Mouse (Mus musculus): ENCODE data around the gene Dtx2. TPM values are rescaled to one million over a fixed set of nuclear protein-coding genes. Genes with fewer than 3 reads are reported as not detected.

Gene Dtx2
- 17.0 and 21.8 TPM in 2 replicates for total RNA-seq (2023)

GRCm38 (mm10) chr5:135994725-135995687 lies at the start of gene Dtx2:
TSS of gene Dtx2 (plus strand) at chr5:135994800.

GRCm38 (mm10) chr5:135974365-135974764 lies 20.2 kb upstream of the Dtx2 start, which contains the start of gene Ssc4d:
TSS of gene Ssc4d (minus strand) at chr5:135974531.

GRCm38 (mm10) chr5:135979904-135980303 lies 14.7 kb upstream of the Dtx2 start, which contains the start of gene Zp3:
TSS of gene Zp3 (plus strand) at chr5:135980099.

GRCm38 (mm10) chr5:136038258-136039214 lies 43.9 kb downstream of the Dtx2 start, which contains the start of gene Upk3b:
TSS of gene Upk3b (plus strand) at chr5:136038496.

GRCm38 (mm10) chr5:136054301-136055077 lies 59.9 kb downstream of the Dtx2 start, which contains the start of gene Upk3bl:
TSS of gene Upk3bl (plus strand) at chr5:136054492.

Other genes starting within 250 kb of the Dtx2 start
- 0.60 TPM in 1 of 2 replicates, not detected in the other for gene Styxl1, start 216.4 kb upstream of the Dtx2 start, total RNA-seq (2023)
- gene Mdh2, start 216.3 kb upstream of the Dtx2 start, total RNA-seq (2023): 205 and 300 TPM in 2 replicates
- 0.86 TPM in 1 of 2 replicates, not detected in the other for gene Srrm3, start 187.9 kb upstream of the Dtx2 start, total RNA-seq (2023)
- not detected in 2 replicates for gene Hspb1, start 106.9 kb upstream of the Dtx2 start, total RNA-seq (2023)
- gene Ywhag, start 60.2 kb upstream of the Dtx2 start, total RNA-seq (2023): 96.6 and 115 TPM in 2 replicates
- 3.9 and 6.1 TPM in 2 replicates for gene Ssc4d, start 20.3 kb upstream of the Dtx2 start, total RNA-seq (2023)
- gene Zp3, start 14.7 kb upstream of the Dtx2 start, total RNA-seq (2023): not detected in 2 replicates
- not detected in 2 replicates for gene Upk3b, start 43.7 kb downstream of the Dtx2 start, total RNA-seq (2023)
- not detected in 2 replicates for gene Upk3bl, start 59.7 kb downstream of the Dtx2 start, total RNA-seq (2023)
- 24.2 and 32.9 TPM in 2 replicates for gene Rasa4, start 89.1 kb downstream of the Dtx2 start, total RNA-seq (2023)
- gene Polr2j, start 121.8 kb downstream of the Dtx2 start, total RNA-seq (2023): 29.7 and 62.1 TPM in 2 replicates
- 30.1 and 40.0 TPM in 2 replicates for gene Lrwd1, start 141.3 kb downstream of the Dtx2 start, total RNA-seq (2023)
- 15.3 and 19.9 TPM in 2 replicates for gene Alkbh4, start 141.3 kb downstream of the Dtx2 start, total RNA-seq (2023)
- 88.5 and 135 TPM in 2 replicates for gene Orai2, start 175.9 kb downstream of the Dtx2 start, total RNA-seq (2023)
- 23.3 and 30.0 TPM in 2 replicates for gene Prkrip1, start 204.2 kb downstream of the Dtx2 start, total RNA-seq (2023)

Measured in neutrophil, adult 65 days (primary cell).